Mouse (Mus musculus) small intestine, adult 2 months (tissue): Measurements from ENCODE around the gene Thnsl1. TPM values are rescaled to one million over a fixed set of nuclear protein-coding genes. Genes with fewer than 3 reads are reported as not detected.
A peak's percentile ranks its signal among the peaks of the same experiment; 100 is the strongest.
"Not testable (repeated sequence)": the region's sequence is repeated elsewhere in the genome, so short reads cannot be mapped to it uniquely, and the experiment has no call there.

Experiments
- H3K27ac ChIP-seq: fragments of 200-500 bp; 2 replicates; pipeline ENCODE4 v1.5.1; 2012; ENCODE audit warnings: low read depth, low read length, control low read depth, inconsistent platforms; ENCODE audit not compliant: insufficient read depth
- H3K27me3 ChIP-seq: fragments of 200-500 bp; 2 replicates; pipeline ENCODE4 v1.6.1; 2012; ENCODE audit warnings: mild to moderate bottlenecking, moderate library complexity, low read length, inconsistent platforms; ENCODE audit not compliant: control insufficient read depth, insufficient read depth
- H3K36me3 ChIP-seq: fragments of 200-500 bp; 2 replicates; pipeline ENCODE4 v1.6.1; 2012; ENCODE audit warnings: mild to moderate bottlenecking, low read length, control low read depth, inconsistent platforms; ENCODE audit not compliant: control insufficient read depth, insufficient read depth
- H3K4me1 ChIP-seq: fragments of 200-500 bp; 2 replicates; pipeline ENCODE4 v1.6.1; 2012; ENCODE audit warnings: low read length, inconsistent platforms, mixed read lengths; ENCODE audit not compliant: control insufficient read depth, insufficient read depth, insufficient read length
- H3K4me3 ChIP-seq: fragments of 200-500 bp; 2 replicates; pipeline ENCODE4 v1.5.1; 2012; ENCODE audit warnings: low read depth, mild to moderate bottlenecking, control low read depth, inconsistent platforms, low read length, moderate library complexity
- CTCF ChIP-seq: fragments of 200-500 bp; IDR thresholded peaks from 2 replicates; pipeline ENCODE4 v1.5.1; 2012; ENCODE audit warnings: low read depth, mild to moderate bottlenecking, control low read depth, inconsistent platforms, low read length, moderate library complexity, mixed read lengths; ENCODE audit not compliant: insufficient replicate concordance, insufficient read length; ENCODE audit errors: extremely low read depth
- POLR2A ChIP-seq: fragments of 200-500 bp; IDR thresholded peaks from 2 replicates; pipeline ENCODE4 v1.6.1; 2012; ENCODE audit warnings: low read depth, mild to moderate bottlenecking, control low read depth, inconsistent platforms, low read length, moderate library complexity
- WGBS: fragments of 180-500 bp; shearing (Covaris S2); methylation state at CpG from one replicate; pipeline ENCODE4 v1.1.7; 2018; 5-methylcytosine and 5-hydroxymethylcytosine counted together
- polyA plus RNA-seq: library from polyadenylated mRNA; depleted of rRNA; stranded (reverse); fragments of >200 nt; gene quantifications from 2 replicates; pipeline ENCODE4 v1.2.3, GENCODE M21; 2012

Gene Thnsl1
- polyA plus RNA-seq, 1 experiment: 2.4 TPM

DNA sequence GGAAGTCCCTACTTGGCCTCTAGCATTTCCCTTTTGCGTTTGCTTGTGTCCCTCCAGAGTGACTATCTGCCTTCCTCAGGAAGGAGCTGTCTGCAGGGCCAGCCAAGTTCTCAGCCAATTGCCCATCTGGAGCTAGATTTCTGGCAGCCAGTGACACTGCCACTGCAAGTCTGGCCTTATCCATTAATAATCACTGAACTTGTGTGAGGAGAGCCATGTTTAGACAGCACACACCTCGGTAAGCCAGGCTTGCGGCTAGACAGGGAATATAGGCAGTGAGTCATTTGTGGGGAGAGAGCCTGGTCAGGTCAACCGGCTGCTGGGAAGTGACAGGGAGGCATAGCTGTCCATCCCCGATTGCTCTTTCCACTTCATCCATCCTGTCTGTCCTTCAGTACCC, 31.3 kb downstream of the Thnsl1 start:
- TF ChIP-seq CTCF (no peak), POLR2A (no peak)
- Histone ChIP-seq H3K4me3 (no peak overlapping the region), H3K4me1 (peaks cover 10% of the 10 kb centered on the region; the same call in 1 of the 2 replicates), H3K27ac (no peak overlapping the region), H3K36me3 (no peaks in the 10 kb centered on the region), H3K27me3 (no peaks in the 10 kb centered on the region)
- WGBS: 55% methylated on average over 5 of the region's 5 CpGs

DNA sequence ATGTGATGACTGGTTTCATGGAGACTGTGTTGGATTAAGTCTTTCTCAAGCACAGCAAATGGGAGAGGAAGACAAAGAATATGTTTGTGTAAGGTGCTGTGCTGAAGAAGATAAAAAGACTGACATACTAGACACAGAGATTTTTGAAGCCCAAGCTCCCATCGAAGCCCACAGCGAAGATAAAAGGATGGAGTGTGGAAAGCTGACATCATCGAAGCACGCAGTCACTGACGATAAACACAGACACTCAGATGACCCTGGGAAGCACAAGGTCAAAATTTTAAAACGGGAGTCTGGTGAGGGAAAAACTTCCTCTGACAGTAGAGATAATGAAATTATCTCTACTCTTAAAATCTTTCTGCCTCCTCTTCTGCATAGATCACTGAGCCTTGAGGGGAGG, 38.6 kb downstream of the Thnsl1 start:
- H3K4me3 ChIP-seq, H3K27me3 ChIP-seq, H3K36me3 ChIP-seq, H3K4me1 ChIP-seq, H3K27ac ChIP-seq: not testable (repeated sequence)
- 75% methylated on average over 4 of the region's 6 CpGs for WGBS

DNA sequence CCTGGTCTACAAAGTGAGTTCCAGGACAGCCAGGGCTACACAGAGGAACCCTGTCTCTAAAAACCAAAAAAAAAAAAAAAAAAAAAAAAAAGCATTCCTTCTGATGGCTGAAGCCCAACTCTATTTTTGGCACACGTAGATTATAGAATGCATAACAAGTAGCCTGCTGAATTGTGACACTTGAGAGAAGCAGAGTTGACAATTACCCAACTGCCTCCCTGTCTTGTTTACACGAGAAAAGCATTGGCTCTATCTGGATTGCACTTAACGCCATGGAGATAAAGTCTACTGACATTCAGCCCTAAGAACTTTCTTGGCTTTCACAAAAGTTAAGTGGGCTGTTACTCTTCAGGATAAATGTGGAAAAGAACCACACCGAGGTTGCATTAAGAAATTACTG, 39.5 kb downstream of the Thnsl1 start:
- TF ChIP-seq CTCF: no peak
- no peak for TF ChIP-seq POLR2A
- Histone ChIP-seq H3K27ac (no peak overlapping the region), H3K4me3 (no peak overlapping the region), H3K27me3 (no peaks in the 10 kb centered on the region), H3K36me3 (no peaks in the 10 kb centered on the region), H3K4me1 (peaks cover 2% of the 10 kb centered on the region; the same call in 1 of the 2 replicates)
- WGBS: 47% methylated on average over 4 of the region's 4 CpGs

DNA sequence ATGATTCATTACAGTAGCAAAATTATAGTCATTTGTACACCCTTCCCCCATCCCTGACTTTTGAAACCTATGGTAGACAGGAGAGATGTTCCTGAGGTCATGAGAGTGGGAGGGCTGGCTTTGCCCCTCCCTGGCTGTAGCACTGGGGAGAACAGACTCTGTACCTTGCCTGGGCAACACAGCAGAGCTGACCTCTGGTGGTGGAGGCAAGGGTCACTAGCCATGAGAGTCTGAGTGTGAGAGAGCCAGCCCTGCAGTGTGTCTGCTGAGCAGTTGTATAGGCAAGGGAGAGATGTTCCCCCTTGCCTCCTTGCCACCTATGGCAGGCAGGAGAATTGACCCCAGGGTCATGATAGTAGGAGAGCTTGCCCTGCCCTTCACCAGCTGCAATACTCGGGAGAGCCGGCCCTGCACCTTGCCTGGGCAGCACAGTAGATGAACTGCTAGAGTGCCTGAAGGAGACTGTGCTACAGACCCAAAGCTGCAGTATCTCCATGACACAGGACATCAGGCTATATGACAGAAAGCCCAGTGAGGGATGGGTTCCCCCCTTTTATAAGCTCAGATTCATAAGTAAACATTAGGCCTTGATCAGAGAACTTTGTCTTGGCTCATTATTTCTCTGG, 40.1 kb downstream of the Thnsl1 start:
- H3K36me3 ChIP-seq: no peaks in the 10 kb centered on the region
- H3K27ac ChIP-seq: no peak overlapping the region
- no peak overlapping the region for H3K4me3 ChIP-seq
- 38% methylated on average over 2 of the region's 2 CpGs for WGBS
- H3K4me1 ChIP-seq: peaks cover 2% of the 10 kb centered on the region; the same call in 1 of the 2 replicates
- H3K27me3 ChIP-seq: no peaks in the 10 kb centered on the region
- TF ChIP-seq CTCF (peak; percentile 33; the same call in 1 of the 2 replicates), POLR2A (no peak)

DNA sequence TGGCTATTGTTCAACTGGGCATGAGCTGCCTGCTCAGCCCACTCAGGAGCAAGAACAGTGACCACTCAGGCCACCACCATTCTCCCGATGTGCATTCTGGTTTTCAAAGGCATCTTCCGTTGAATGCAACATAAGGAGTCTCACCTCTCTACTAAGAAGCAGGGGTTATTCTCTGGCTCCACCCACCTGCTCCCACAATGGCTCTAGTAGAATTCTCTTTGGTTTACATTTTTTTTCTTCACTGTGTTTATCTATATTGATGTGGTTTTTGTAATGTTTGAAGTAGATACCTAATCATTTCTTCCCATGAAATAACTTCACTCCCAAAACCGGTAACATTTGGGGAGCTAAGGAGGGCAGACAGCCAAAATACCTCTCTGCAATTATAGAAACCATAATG, 48.1 kb downstream of the Thnsl1 start:
- TF ChIP-seq CTCF (no peak), POLR2A (no peak)
- H3K27me3 ChIP-seq: no peaks in the 10 kb centered on the region
- H3K27ac ChIP-seq: no peak overlapping the region
- H3K4me1 ChIP-seq: 0 out of 2 replicates have a peak, but pooled peaks cover 2% of the 10 kb centered on the region
- H3K36me3 ChIP-seq: no peaks in the 10 kb centered on the region
- H3K4me3 ChIP-seq: no peak overlapping the region
- 60% methylated on average over 3 of the region's 3 CpGs for WGBS

DNA sequence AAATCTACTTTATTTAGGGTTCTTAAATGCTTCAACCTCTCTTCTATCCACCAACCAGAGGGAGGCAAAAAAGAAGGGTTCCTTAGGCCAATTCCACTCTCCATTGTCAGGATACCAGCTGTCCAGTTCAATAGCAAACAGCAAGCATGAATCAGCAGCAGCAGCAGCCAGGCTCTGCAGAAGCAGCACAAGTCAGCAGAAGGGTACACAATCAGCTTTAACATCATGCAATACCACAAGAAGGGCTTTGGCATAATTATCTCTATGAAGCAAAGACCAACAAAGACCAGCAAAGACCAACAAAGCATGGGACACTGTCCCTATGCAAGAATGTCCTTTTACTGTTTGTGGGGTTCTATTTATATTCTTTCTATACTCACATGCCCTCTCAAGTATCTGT, 48.8 kb downstream of the Thnsl1 start:
- H3K27ac ChIP-seq: no peak overlapping the region
- peaks cover 3% of the 10 kb centered on the region; the same call in 1 of the 2 replicates for H3K4me1 ChIP-seq
- H3K4me3 ChIP-seq: no peak overlapping the region
- H3K27me3 ChIP-seq: no peaks in the 10 kb centered on the region
- TF ChIP-seq CTCF: no peak
- no peak for TF ChIP-seq POLR2A
- H3K36me3 ChIP-seq: no peaks in the 10 kb centered on the region

DNA sequence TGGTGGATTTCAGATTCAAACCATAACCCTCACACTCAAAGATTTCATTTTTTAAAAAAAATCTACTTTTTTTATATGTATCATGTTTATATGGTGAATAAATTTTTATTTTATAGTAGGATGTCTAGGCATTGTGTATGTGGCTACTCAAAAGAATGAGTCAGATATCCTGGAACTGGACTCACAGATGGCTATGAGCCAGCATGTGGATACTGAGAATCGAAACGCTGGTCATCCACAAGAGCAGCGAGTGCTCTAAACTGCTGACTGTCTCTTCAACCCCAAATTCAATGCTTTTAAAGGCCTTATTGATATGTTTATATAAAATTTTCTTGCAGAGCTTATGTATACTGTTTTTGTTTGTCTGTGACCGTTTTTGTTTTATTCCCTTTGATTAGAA, 52.8 kb downstream of the Thnsl1 start:
- 57% methylated on average over 4 of the region's 4 CpGs for WGBS
- H3K27me3 ChIP-seq: no peaks in the 10 kb centered on the region
- no peak for TF ChIP-seq POLR2A
- no peak for TF ChIP-seq CTCF
- no peak overlapping the region for H3K4me3 ChIP-seq
- H3K4me1 ChIP-seq: peaks cover 6% of the 10 kb centered on the region; the same call in 1 of the 2 replicates
- no peaks in the 10 kb centered on the region for H3K36me3 ChIP-seq
- H3K27ac ChIP-seq: no peak overlapping the region

DNA sequence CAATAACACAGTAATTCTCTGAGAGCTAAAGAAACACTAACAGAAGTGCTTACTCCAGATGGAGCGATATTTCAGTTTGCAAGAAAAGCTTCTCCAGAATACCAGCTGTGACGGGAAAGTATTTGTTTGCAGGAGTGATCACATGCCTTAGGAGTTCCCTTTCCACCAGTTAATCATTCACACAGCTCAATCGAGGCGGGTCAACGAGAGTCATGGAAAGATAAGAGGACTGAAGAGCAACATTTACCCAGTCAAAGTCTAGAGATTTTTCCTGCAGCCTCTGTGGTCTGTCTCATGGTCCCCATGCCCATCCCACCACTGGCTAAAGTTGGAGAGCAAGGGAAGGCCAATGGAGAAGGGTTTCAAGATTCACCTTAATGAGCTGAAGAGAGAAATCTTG, 53.6 kb downstream of the Thnsl1 start:
- H3K27ac ChIP-seq: peak overlapping the region; percentile 69
- H3K4me3 ChIP-seq: no peak overlapping the region

More for the DNA sequence above, 53.6 kb downstream of the Thnsl1 start:
- WGBS: 14% methylated on average over 5 of the region's 5 CpGs
- Histone ChIP-seq H3K36me3 (no peaks in the 10 kb centered on the region), H3K27me3 (no peaks in the 10 kb centered on the region), H3K4me1 (peaks cover 6% of the 10 kb centered on the region; the same call in 1 of the 2 replicates)
- TF ChIP-seq POLR2A: no peak
- no peak for TF ChIP-seq CTCF
